In the genomic region with DNA sequence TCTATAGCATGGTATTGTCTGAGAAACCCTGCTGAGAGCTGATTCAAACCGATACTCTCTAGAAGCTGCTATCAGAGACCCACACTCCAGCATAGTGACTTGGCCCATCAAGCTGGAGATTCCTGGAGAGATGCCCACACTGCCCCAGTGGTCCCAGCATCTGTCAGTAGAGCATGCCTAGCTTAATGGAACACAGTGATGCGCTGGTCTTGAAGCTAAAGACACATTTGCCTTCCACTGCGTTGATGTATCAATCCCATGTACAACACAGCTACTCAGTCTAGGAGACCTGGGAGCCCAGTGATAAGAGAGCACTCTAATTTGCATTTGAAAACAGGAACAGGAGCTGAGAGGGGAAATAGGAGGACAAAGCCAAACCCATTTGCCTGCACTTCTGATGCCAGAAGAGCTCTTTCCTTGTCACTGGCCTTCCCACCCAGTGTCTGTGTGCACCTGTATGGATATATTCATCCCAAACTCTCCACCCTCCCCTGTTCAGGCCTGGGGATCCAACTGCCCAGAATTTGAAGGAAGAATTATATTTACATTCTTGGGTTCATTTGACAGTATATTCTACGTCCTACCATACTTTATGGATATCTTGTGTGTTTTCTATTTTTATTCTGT, we compare ENCODE assay signal across 15 mouse cellular contexts.
DNase-seq lines count a peak whose midpoint lies in the region; ATAC-seq and TF ChIP-seq lines count a peak whose summit lies in the region.
"Had no signal": no experiment of that assay in that cellular context is flagged by ENCODE, and none has a peak within 500 bp of the region (broad histone marks: within the 10 kb centered on the region; RNA-seq: fewer than 3 reads in every experiment).

No protein-coding gene starts in this region.

- peak overlapping the region; percentile 52; the same call in 1 of the 2 replicates for H3K27ac ChIP-seq in ES-E14 (ENCODE audit: insufficient read depth, low read depth, low read length, poor library complexity, severe bottlenecking)
- H3K27ac ChIP-seq: kidney, embryonic 15.5 days; limb, embryonic 10.5 days; liver, embryonic 14.5 days had no signal

- intact Hi-C loops in left cerebral cortex, postnatal 4 days (cut with DNase I): no loop called here
- intact Hi-C loops in left cerebral cortex, postnatal 14 days (cut with DNase I): no loop called here

- 0 out of 4 replicates have a peak overlapping the region, but pooled peaks of 1 of the 2 experiments have one; percentile 3 for H3K4me3 ChIP-seq in ES-E14 (ENCODE audit: insufficient read depth in 1 of 2, low read depth in 1 of 2, low read length in 2 of 2, poor library complexity in 1 of 2, severe bottlenecking in 1 of 2)
- H3K4me3 ChIP-seq: kidney, embryonic 15.5 days; limb, embryonic 10.5 days had no signal

- H3K9ac ChIP-seq in ES-E14 (ENCODE audit: insufficient read depth, low read depth, low read length, poor library complexity, severe bottlenecking): peak overlapping the region; percentile 44; the same call in 1 of the 2 replicates
- H3K9ac ChIP-seq: kidney, embryonic 15.5 days; liver, embryonic 14.5 days had no signal

- peaks cover 3 to 10% of the 10 kb centered on the region in 2 experiments; a peak in 2 of 4 replicates for H3K4me1 ChIP-seq in ES-E14 (ENCODE audit: control insufficient read depth in 2 of 2, insufficient read depth in 2 of 2, low read length in 2 of 2, poor library complexity in 1 of 2)
- H3K4me1 ChIP-seq: kidney, embryonic 15.5 days had no signal

- peaks cover 8% of the 10 kb centered on the region for H3K36me3 ChIP-seq in ES-E14 (ENCODE audit: control insufficient read depth, insufficient read depth, low read length, poor library complexity, severe bottlenecking)
- H3K36me3 ChIP-seq: kidney, embryonic 15.5 days; limb, embryonic 10.5 days had no signal

- ATAC-seq in megakaryocyte-erythroid progenitor cell, adult 5-6 weeks (replicated peaks; ENCODE audit: low FRiP score, low TSS enrichment, poor library complexity, severe bottlenecking): peak; percentile 75

- in situ Hi-C loops in ES-E14 (cut with MboI; ENCODE audit: low sequenced_read_pairs in 2 of 2, unreplicated experiment in 2 of 2): no loop called here

- H3K9me3 ChIP-seq in ES-E14 (ENCODE audit: control insufficient read depth, insufficient read depth, low read depth, low read length): no peaks in the 10 kb centered on the region
- H3K9me3 ChIP-seq: G1E; kidney, embryonic 15.5 days; limb, embryonic 10.5 days had no signal

- peak; percentile 51 for DNase-seq in left cerebral cortex, postnatal 4 days
- DNase-seq in left cerebral cortex, postnatal 14 days (ENCODE audit: low spot score in 2 of 2): no peak
- peak; percentile 55 for DNase-seq in ES-E14 (ENCODE audit: low read depth, low spot score)
- DNase-seq in ZHBTc4 (ENCODE audit: low read depth, low spot score): peak; percentile 78
- no peak for DNase-seq in kidney, postnatal 10 days
- DNase-seq in Muller cell, postnatal 12 days (ENCODE audit: inconsistent ontology term): no peak
- DNase-seq in urinary bladder, postnatal 10 days (ENCODE audit: low spot score): no peak
- DNase-seq: adrenal gland, postnatal 25 days; layer of hippocampus, adult 9-11 months; lung, postnatal 36 days had no signal

TF ChIP-seq in ES-E14, 5 proteins besides CTCF, POLR2A, EP300 and RAD21:
- no peak for TF ChIP-seq MAFK (IDR thresholded peaks at IDR 0.05; ENCODE audit: insufficient read depth, low read depth, low read length)
- TF ChIP-seq ZC3H11A (IDR thresholded peaks at IDR 0.05; ENCODE audit: borderline replicate concordance, low read depth, low read length): no peak
- TF ChIP-seq ZNF384 (IDR thresholded peaks at IDR 0.05; ENCODE audit: low read depth, low read length): no peak

Comparison
In these comparisons a context has a peak if more than half of its experiments do, and no peak if none do; other contexts are left out.
1. DNase-seq: peak in left cerebral cortex, postnatal 4 days (single experiment), ES-E14 (single experiment) and ZHBTc4 (single experiment); none in left cerebral cortex, postnatal 14 days (0 of 2), kidney, postnatal 10 days (single experiment), Muller cell, postnatal 12 days (single experiment) and urinary bladder, postnatal 10 days (single experiment).